Mouse (Mus musculus): ENCODE measurements around the gene Dgcr6. TPM values are rescaled to one million over a fixed set of nuclear protein-coding genes. Genes with fewer than 3 reads are reported as not detected.

Dgcr6 gene
- 19.8 to 24.5 TPM (median 22.1 TPM) in 4 replicates for total RNA-seq (2023)

DNA sequence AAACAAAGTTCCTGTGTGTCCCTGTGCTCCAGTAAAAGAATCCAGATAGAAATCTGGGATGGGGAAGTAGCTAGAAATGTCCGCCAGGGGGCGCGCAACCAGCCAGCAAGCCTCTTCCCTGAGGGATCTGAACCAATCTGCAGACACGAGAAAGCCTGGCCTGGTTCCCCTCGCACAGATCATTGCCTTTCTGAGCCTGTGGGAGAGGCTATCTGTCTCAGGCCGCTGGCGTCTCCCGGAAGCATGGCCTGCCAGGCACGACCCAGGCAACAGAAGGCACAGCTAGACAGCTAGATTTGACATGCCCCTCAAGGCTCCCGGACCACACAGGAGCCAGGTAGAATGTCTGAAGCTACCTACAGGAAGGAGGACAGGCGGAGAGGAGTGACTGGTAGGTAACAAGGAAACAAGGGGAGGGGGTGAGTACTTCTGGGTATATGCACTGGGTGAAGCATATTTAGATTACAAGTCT lies at the start of gene Dgcr6:
Gene Dgcr6 (plus strand): TSS at position 130 of the 472 bp plus-strand sequence.

Other genes starting within 250 kb of the Dgcr6 start
- not detected in 4 replicates for gene B830017H08Rik, start 219.7 kb upstream of the Dgcr6 start, total RNA-seq (2023)
- gene Car15, start 214.5 kb upstream of the Dgcr6 start, total RNA-seq (2023) = 9.8 to 15.2 TPM (median 12.4 TPM) in 4 replicates
- gene Gm20518, start 161.2 kb upstream of the Dgcr6 start, total RNA-seq (2023) = 2.4 to 4.3 TPM (median 3.3 TPM) in 4 replicates
- not detected in 4 replicates for gene Tssk1, start 158.6 kb upstream of the Dgcr6 start, total RNA-seq (2023)
- gene Dgcr2, start 154.3 kb upstream of the Dgcr6 start, total RNA-seq (2023) = 56.8 to 69.7 TPM (median 66.1 TPM) in 4 replicates
- gene Tssk2, start 154.2 kb upstream of the Dgcr6 start, total RNA-seq (2023) = not detected in 4 replicates
- 58.2 to 66.8 TPM (median 59.7 TPM) in 4 replicates for gene Ess2, start 141.5 kb upstream of the Dgcr6 start, total RNA-seq (2023)
- not detected in 4 replicates for gene Gsc2, start 137.8 kb upstream of the Dgcr6 start, total RNA-seq (2023)
- 26.2 to 31.2 TPM (median 28.5 TPM) in 4 replicates for gene Slc25a1, start 124.6 kb upstream of the Dgcr6 start, total RNA-seq (2023)
- not detected in 4 replicates for gene Vpreb2, start 72.4 kb upstream of the Dgcr6 start, total RNA-seq (2023)
- 8.8 to 15.6 TPM (median 12.1 TPM) in 4 replicates for gene Prodh, start 37.3 kb downstream of the Dgcr6 start, total RNA-seq (2023)
- gene Rtn4r, start 74.8 kb downstream of the Dgcr6 start, total RNA-seq (2023) = not detected in 4 replicates
- gene Ccdc188, start 165.0 kb downstream of the Dgcr6 start, total RNA-seq (2023) = not detected in 4 replicates
- 21.8 to 27.4 TPM (median 26.0 TPM) in 4 replicates for gene Zdhhc8, start 182.3 kb downstream of the Dgcr6 start, total RNA-seq (2023)
- 142 to 160 TPM (median 149 TPM) in 4 replicates for gene Trmt2a, start 195.8 kb downstream of the Dgcr6 start, total RNA-seq (2023)
- gene Ranbp1, start 195.9 kb downstream of the Dgcr6 start, total RNA-seq (2023) = 102 to 113 TPM (median 106 TPM) in 4 replicates
- gene Gm49776, start 205.5 kb downstream of the Dgcr6 start, total RNA-seq (2023) = not detected in 4 replicates
- 35.2 to 42.1 TPM (median 37.9 TPM) in 4 replicates for gene Dgcr8, start 236.4 kb downstream of the Dgcr6 start, total RNA-seq (2023)